Mouse (Mus musculus): Measurements from ENCODE around the gene Col25a1.

GRCm38 (mm10) chr3:130116886-130117285 is 14.4 kb upstream of the Col25a1 start:
- TF ChIP-seq CTCF (IDR thresholded peaks at IDR 0.05; ENCODE audit: insufficient read depth, low read depth, low read length) (no peak), POLR2A (IDR thresholded peaks at IDR 0.05; ENCODE audit: insufficient read depth, low read depth, low read length) (no peak)

Data from olfactory bulb, adult 2 months (tissue).